Mouse (Mus musculus): Measurements from ENCODE around the gene Orc1. TPM values are rescaled to one million over a fixed set of nuclear protein-coding genes. Genes with fewer than 3 reads are reported as not detected.

The Orc1 gene
- polyA plus RNA-seq, 1 experiment from 2014 or later = 8.8 TPM

GRCm38 (mm10) chr4:108630096-108630495 lies 50.9 kb downstream of the Orc1 start:
- no peak for ATAC-seq (ENCODE audit: insufficient read depth, low FRiP score)
- peaks cover 28% of the 10 kb centered on the region for H3K36me3 ChIP-seq (ENCODE audit: control insufficient read depth, insufficient read depth, low read length)

DNA sequence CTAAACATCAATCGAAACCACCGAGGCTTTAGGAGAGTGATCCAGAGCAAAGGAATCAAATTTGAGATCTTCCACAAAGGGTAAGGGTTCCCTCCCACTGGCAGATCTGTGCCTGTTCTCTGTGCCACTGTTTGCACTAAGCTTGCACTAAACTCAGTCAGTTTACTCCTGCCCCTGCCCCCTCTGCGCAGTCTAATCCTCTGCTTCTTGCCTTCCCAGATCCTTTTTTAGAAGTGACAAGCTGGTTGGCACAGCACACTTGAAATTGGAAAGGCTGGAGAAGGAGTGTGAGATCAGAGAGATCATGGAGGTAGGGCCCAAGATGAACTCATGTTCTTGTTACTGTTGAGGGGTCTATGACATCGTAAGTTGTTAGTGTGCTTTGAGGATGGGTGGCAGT lies 52.4 kb downstream of the Orc1 start:
- Histone ChIP-seq H3K4me3 (replicated peaks; ENCODE audit: low read length) (no peak overlapping the region), H3K36me3 (ENCODE audit: control insufficient read depth, insufficient read depth, low read length) (peaks cover 26% of the 10 kb centered on the region), H3K4me2 (ENCODE audit: low read depth, low read length) (no peak overlapping the region), H3K27me3 (ENCODE audit: control insufficient read depth, insufficient read depth, low read length) (no peaks in the 10 kb centered on the region), H3K27ac (ENCODE audit: low read length) (no peak overlapping the region), H3K9ac (ENCODE audit: low read length) (no peak overlapping the region), H3K9me3 (replicated peaks; ENCODE audit: control insufficient read depth, low read length) (no peaks in the 10 kb centered on the region), H3K4me1 (ENCODE audit: control insufficient read depth, insufficient read depth, low read length) (no peaks in the 10 kb centered on the region)
- WGBS = 89% methylated on average over 4 of the region's 4 CpGs
- no peak for ATAC-seq (ENCODE audit: insufficient read depth, low FRiP score)

More at GRCm38 (mm10) chr4:108630096-108630495, 50.9 kb downstream of the Orc1 start:
- Histone ChIP-seq H3K27ac (ENCODE audit: low read length) (no peak overlapping the region), H3K9ac (ENCODE audit: low read length) (no peak overlapping the region), H3K4me1 (ENCODE audit: control insufficient read depth, insufficient read depth, low read length) (no peaks in the 10 kb centered on the region), H3K4me3 (replicated peaks; ENCODE audit: low read length) (no peak overlapping the region), H3K9me3 (replicated peaks; ENCODE audit: control insufficient read depth, low read length) (no peaks in the 10 kb centered on the region), H3K4me2 (ENCODE audit: low read depth, low read length) (no peak overlapping the region), H3K27me3 (ENCODE audit: control insufficient read depth, insufficient read depth, low read length) (no peaks in the 10 kb centered on the region)
- WGBS = 91% methylated on average over 9 of the region's 9 CpGs

DNA sequence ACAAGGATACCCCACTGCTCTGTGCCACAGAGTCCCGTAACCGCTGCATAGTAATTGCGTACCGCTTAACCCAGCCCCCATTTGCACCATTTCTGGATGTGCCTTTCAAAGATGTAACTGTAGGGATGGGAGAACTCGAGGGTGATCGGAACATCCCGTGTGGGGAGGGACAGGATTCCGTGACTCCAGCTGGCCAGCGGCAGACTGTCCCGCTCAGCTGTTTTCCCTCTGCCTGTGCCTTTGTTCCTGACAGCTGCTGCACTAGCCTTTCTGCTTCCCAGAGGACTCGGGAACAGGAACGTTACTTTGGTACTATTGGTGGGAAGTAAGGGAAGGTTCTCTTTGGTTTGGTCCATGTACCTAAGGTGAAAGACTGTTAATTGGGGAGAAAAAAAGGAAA lies 54.5 kb downstream of the Orc1 start:
- 79% methylated on average over 12 of the region's 12 CpGs for WGBS
- Histone ChIP-seq H3K9me3 (replicated peaks; ENCODE audit: control insufficient read depth, low read length) (no peaks in the 10 kb centered on the region), H3K9ac (ENCODE audit: low read length) (no peak overlapping the region), H3K4me1 (ENCODE audit: control insufficient read depth, insufficient read depth, low read length) (no peaks in the 10 kb centered on the region), H3K27ac (ENCODE audit: low read length) (no peak overlapping the region), H3K36me3 (ENCODE audit: control insufficient read depth, insufficient read depth, low read length) (peaks cover 23% of the 10 kb centered on the region), H3K27me3 (ENCODE audit: control insufficient read depth, insufficient read depth, low read length) (no peaks in the 10 kb centered on the region), H3K4me2 (ENCODE audit: low read depth, low read length) (no peak overlapping the region), H3K4me3 (replicated peaks; ENCODE audit: low read length) (no peak overlapping the region)
- no peak for ATAC-seq (ENCODE audit: insufficient read depth, low FRiP score)

DNA sequence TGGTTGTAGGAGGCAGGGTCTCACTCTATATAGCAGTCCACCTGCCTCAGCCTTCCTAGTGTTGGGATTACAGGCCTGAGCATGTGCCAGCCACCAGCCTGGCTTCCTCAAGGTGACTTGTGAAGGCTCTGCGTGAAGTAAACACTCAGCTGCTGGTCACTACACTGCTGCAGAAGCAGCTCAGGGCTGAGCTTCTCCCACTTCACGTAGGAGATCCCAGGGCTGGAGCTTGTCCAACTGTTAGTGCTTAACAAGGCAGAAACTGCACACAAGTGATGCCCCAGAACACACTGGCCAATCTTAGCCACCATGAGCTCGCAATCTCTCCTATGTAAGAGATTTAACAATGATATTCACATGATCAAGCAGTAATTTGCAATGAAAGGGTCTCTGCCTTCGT lies 55.5 kb downstream of the Orc1 start:
- ATAC-seq (ENCODE audit: insufficient read depth, low FRiP score) = no peak
- WGBS = 87% methylated on average over 4 of the region's 4 CpGs
- no peak overlapping the region for H3K4me3 ChIP-seq (replicated peaks; ENCODE audit: low read length)
- no peak overlapping the region for H3K27ac ChIP-seq (ENCODE audit: low read length)
- H3K4me1 ChIP-seq (ENCODE audit: control insufficient read depth, insufficient read depth, low read length) = no peaks in the 10 kb centered on the region
- no peaks in the 10 kb centered on the region for H3K9me3 ChIP-seq (replicated peaks; ENCODE audit: control insufficient read depth, low read length)
- H3K4me2 ChIP-seq (ENCODE audit: low read depth, low read length) = no peak overlapping the region
- H3K27me3 ChIP-seq (ENCODE audit: control insufficient read depth, insufficient read depth, low read length) = no peaks in the 10 kb centered on the region
- H3K36me3 ChIP-seq (ENCODE audit: control insufficient read depth, insufficient read depth, low read length) = peaks cover 14% of the 10 kb centered on the region
- no peak overlapping the region for H3K9ac ChIP-seq (ENCODE audit: low read length)

- H3K9ac ChIP-seq (ENCODE audit: low read length) = no peak overlapping the region
- H3K27me3 ChIP-seq (ENCODE audit: control insufficient read depth, insufficient read depth, low read length) = no peaks in the 10 kb centered on the region
- no peaks in the 10 kb centered on the region for H3K4me1 ChIP-seq (ENCODE audit: control insufficient read depth, insufficient read depth, low read length)
- ATAC-seq (ENCODE audit: insufficient read depth, low FRiP score) = no peak
- H3K36me3 ChIP-seq (ENCODE audit: control insufficient read depth, insufficient read depth, low read length) = peaks cover 12% of the 10 kb centered on the region; the same call in 1 of the 2 replicates
- H3K27ac ChIP-seq (ENCODE audit: low read length) = no peak overlapping the region
- no peak overlapping the region for H3K4me3 ChIP-seq (replicated peaks; ENCODE audit: low read length)
- H3K9me3 ChIP-seq (replicated peaks; ENCODE audit: control insufficient read depth, low read length) = no peaks in the 10 kb centered on the region
- no peak overlapping the region for H3K4me2 ChIP-seq (ENCODE audit: low read depth, low read length)
Measured at GRCm38 (mm10) chr4:108635101-108635500, 55.9 kb downstream of the Orc1 start.

- Histone ChIP-seq H3K27me3 (ENCODE audit: control insufficient read depth, insufficient read depth, low read length) (no peaks in the 10 kb centered on the region), H3K9me3 (replicated peaks; ENCODE audit: control insufficient read depth, low read length) (no peaks in the 10 kb centered on the region), H3K4me1 (ENCODE audit: control insufficient read depth, insufficient read depth, low read length) (no peaks in the 10 kb centered on the region), H3K4me3 (replicated peaks; ENCODE audit: low read length) (no peak overlapping the region), H3K36me3 (ENCODE audit: control insufficient read depth, insufficient read depth, low read length) (peaks cover 17% of the 10 kb centered on the region; the same call in 1 of the 2 replicates), H3K4me2 (ENCODE audit: low read depth, low read length) (no peak overlapping the region), H3K27ac (ENCODE audit: low read length) (no peak overlapping the region), H3K9ac (ENCODE audit: low read length) (no peak overlapping the region)
- WGBS = 90% methylated on average over 3 of the region's 3 CpGs
- no peak for ATAC-seq (ENCODE audit: insufficient read depth, low FRiP score)
Measured at GRCm38 (mm10) chr4:108637721-108638120, 58.5 kb downstream of the Orc1 start.

GRCm38 (mm10) chr4:108638752-108639151 lies 59.5 kb downstream of the Orc1 start:
- no peaks in the 10 kb centered on the region for H3K9me3 ChIP-seq (replicated peaks; ENCODE audit: control insufficient read depth, low read length)
- H3K9ac ChIP-seq (ENCODE audit: low read length) = no peak overlapping the region
- no peak overlapping the region for H3K4me3 ChIP-seq (replicated peaks; ENCODE audit: low read length)
- no peak overlapping the region for H3K27ac ChIP-seq (ENCODE audit: low read length)
- WGBS = 73% methylated on average over 5 of the region's 5 CpGs
- ATAC-seq (ENCODE audit: insufficient read depth, low FRiP score) = no peak
- peaks cover 14% of the 10 kb centered on the region; the same call in 1 of the 2 replicates for H3K36me3 ChIP-seq (ENCODE audit: control insufficient read depth, insufficient read depth, low read length)
- no peak overlapping the region for H3K4me2 ChIP-seq (ENCODE audit: low read depth, low read length)
- H3K4me1 ChIP-seq (ENCODE audit: control insufficient read depth, insufficient read depth, low read length) = no peaks in the 10 kb centered on the region
- H3K27me3 ChIP-seq (ENCODE audit: control insufficient read depth, insufficient read depth, low read length) = no peaks in the 10 kb centered on the region

DNA sequence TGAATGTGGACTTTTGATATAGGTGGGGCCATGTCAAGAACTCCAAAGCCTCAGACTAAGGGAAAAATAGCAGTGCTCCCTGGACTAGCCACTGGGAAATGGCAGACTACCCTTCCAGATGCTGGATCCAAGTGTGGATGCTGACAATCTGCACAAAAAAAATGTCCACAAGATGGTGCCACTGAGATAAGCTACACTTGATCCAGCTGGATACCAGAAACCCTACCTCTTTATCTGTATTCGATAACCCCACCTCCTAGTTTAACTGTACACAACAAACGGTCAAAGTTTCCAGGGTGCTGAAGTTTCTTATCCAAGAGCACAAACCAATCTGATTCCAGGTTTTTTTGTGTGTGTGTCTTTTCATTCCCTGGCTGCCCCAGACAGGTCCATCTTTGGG lies 85.2 kb downstream of the Orc1 start:
- H3K27ac ChIP-seq (ENCODE audit: low read length) = no peak overlapping the region
- H3K9me3 ChIP-seq (replicated peaks; ENCODE audit: control insufficient read depth, low read length) = no peaks in the 10 kb centered on the region
- H3K36me3 ChIP-seq (ENCODE audit: control insufficient read depth, insufficient read depth, low read length) = no peaks in the 10 kb centered on the region
- H3K9ac ChIP-seq (ENCODE audit: low read length) = no peak overlapping the region
- no peaks in the 10 kb centered on the region for H3K4me1 ChIP-seq (ENCODE audit: control insufficient read depth, insufficient read depth, low read length)
- no peak overlapping the region for H3K4me3 ChIP-seq (replicated peaks; ENCODE audit: low read length)
- H3K4me2 ChIP-seq (ENCODE audit: low read depth, low read length) = no peak overlapping the region
- H3K27me3 ChIP-seq (ENCODE audit: control insufficient read depth, insufficient read depth, low read length) = no peaks in the 10 kb centered on the region
- no peak for ATAC-seq (ENCODE audit: insufficient read depth, low FRiP score)
- WGBS = 47% methylated on average over 2 of the region's 2 CpGs

Measured in stomach, embryonic 16.5 days (tissue).